Mouse (Mus musculus): ENCODE results near the gene Ctps. TPM values are rescaled to one million over a fixed set of nuclear protein-coding genes. Genes with fewer than 3 reads are reported as not detected.
A peak's percentile ranks its signal among the peaks of the same experiment; 100 is the strongest.

The Ctps gene
- polyA plus RNA-seq, 1 experiment, result 76.3 TPM

GRCm38 (mm10) chr4:120569025-120569424, 1.1 kb downstream of the Ctps start:
- peak overlapping the region; percentile 77 for H3ac ChIP-seq (ENCODE audit: control insufficient read depth, insufficient read length, low read depth)
- TF ChIP-seq USF1 (IDR thresholded peaks at IDR 0.05; ENCODE audit: low read depth) (no peak), MYOG (IDR thresholded peaks at IDR 0.05; ENCODE audit: control insufficient read depth, extremely low read depth, insufficient read length) (no peak), MAX (IDR thresholded peaks at IDR 0.05) (no peak), CEBPB (IDR thresholded peaks at IDR 0.05; ENCODE audit: low read depth) (no peak), FOSL1 (IDR thresholded peaks at IDR 0.05; ENCODE audit: insufficient read depth, low read length, poor library complexity, severe bottlenecking) (no peak), CTCF (IDR thresholded peaks at IDR 0.05; ENCODE audit: control insufficient read depth, insufficient read depth, insufficient read length) (no peak), MYOD1 (IDR thresholded peaks at IDR 0.05; ENCODE audit: control insufficient read depth, insufficient read length, low read depth) (no peak)

GRCm38 (mm10) chr4:120568005-120568404, 2.1 kb downstream of the Ctps start:
- H3ac ChIP-seq (ENCODE audit: control insufficient read depth, insufficient read length, low read depth), result no peak overlapping the region
- peaks cover 70% of the 10 kb centered on the region for H3K79me2 ChIP-seq (ENCODE audit: control insufficient read depth, insufficient read depth)
- peak overlapping the region; percentile 62 for H3K4me3 ChIP-seq (ENCODE audit: insufficient read depth, poor library complexity, severe bottlenecking)
- H3K79me3 ChIP-seq (ENCODE audit: low read depth), result peaks cover 67% of the 10 kb centered on the region
- peaks cover 47% of the 10 kb centered on the region for H3K36me3 ChIP-seq (ENCODE audit: control insufficient read depth, insufficient read depth)
- H3K27me3 ChIP-seq (ENCODE audit: control insufficient read depth, insufficient read depth, insufficient read length), result no peaks in the 10 kb centered on the region
- TF ChIP-seq CTCF (IDR thresholded peaks at IDR 0.05; ENCODE audit: control insufficient read depth, insufficient read depth, insufficient read length) (no peak), MAX (IDR thresholded peaks at IDR 0.05) (no peak)

More at GRCm38 (mm10) chr4:120569025-120569424, 1.1 kb downstream of the Ctps start:
- H3K79me2 ChIP-seq (ENCODE audit: control insufficient read depth, insufficient read depth), result peaks cover 60% of the 10 kb centered on the region
- H3K27me3 ChIP-seq (ENCODE audit: control insufficient read depth, insufficient read depth, insufficient read length), result no peaks in the 10 kb centered on the region
- peak overlapping the region; percentile 62 for H3K4me3 ChIP-seq (ENCODE audit: insufficient read depth, poor library complexity, severe bottlenecking)
- H3K79me3 ChIP-seq (ENCODE audit: low read depth), result peaks cover 57% of the 10 kb centered on the region
- H3K36me3 ChIP-seq (ENCODE audit: control insufficient read depth, insufficient read depth), result peaks cover 36% of the 10 kb centered on the region

GRCm38 (mm10) chr4:120565726-120566125, 4.3 kb downstream of the Ctps start:
- no peak for TF ChIP-seq USF1 (IDR thresholded peaks at IDR 0.05; ENCODE audit: low read depth)
- TF ChIP-seq MYOD1 (IDR thresholded peaks at IDR 0.05; ENCODE audit: control insufficient read depth, insufficient read length, low read depth), result no peak
- TF ChIP-seq CTCF (IDR thresholded peaks at IDR 0.05; ENCODE audit: control insufficient read depth, insufficient read depth, insufficient read length), result no peak
- no peak for TF ChIP-seq MAX (IDR thresholded peaks at IDR 0.05)
- no peak for TF ChIP-seq CEBPB (IDR thresholded peaks at IDR 0.05; ENCODE audit: low read depth)
- no peak for TF ChIP-seq MYOG (IDR thresholded peaks at IDR 0.05; ENCODE audit: control insufficient read depth, extremely low read depth, insufficient read length)
- TF ChIP-seq FOSL1 (IDR thresholded peaks at IDR 0.05; ENCODE audit: insufficient read depth, low read length, poor library complexity, severe bottlenecking), result no peak
- H3K27me3 ChIP-seq (ENCODE audit: control insufficient read depth, insufficient read depth, insufficient read length), result no peaks in the 10 kb centered on the region
- H3K79me2 ChIP-seq (ENCODE audit: control insufficient read depth, insufficient read depth), result peaks cover 88% of the 10 kb centered on the region
- H3K36me3 ChIP-seq (ENCODE audit: control insufficient read depth, insufficient read depth), result peaks cover 67% of the 10 kb centered on the region
- H3K79me3 ChIP-seq (ENCODE audit: low read depth), result peaks cover 69% of the 10 kb centered on the region
- H3K4me3 ChIP-seq (ENCODE audit: insufficient read depth, poor library complexity, severe bottlenecking), result no peak overlapping the region
- H3ac ChIP-seq (ENCODE audit: control insufficient read depth, insufficient read length, low read depth), result no peak overlapping the region

GRCm38 (mm10) chr4:120556592-120556991, 13.5 kb downstream of the Ctps start:
- Histone ChIP-seq H3K4me3 (ENCODE audit: insufficient read depth, poor library complexity, severe bottlenecking) (no peak overlapping the region), H3K79me3 (ENCODE audit: low read depth) (peaks cover 5% of the 10 kb centered on the region), H3K79me2 (ENCODE audit: control insufficient read depth, insufficient read depth) (peaks cover 40% of the 10 kb centered on the region), H3K27me3 (ENCODE audit: control insufficient read depth, insufficient read depth, insufficient read length) (no peaks in the 10 kb centered on the region), H3ac (ENCODE audit: control insufficient read depth, insufficient read length, low read depth) (no peak overlapping the region), H3K36me3 (ENCODE audit: control insufficient read depth, insufficient read depth) (peaks cover 97% of the 10 kb centered on the region)
- no peak for TF ChIP-seq CTCF (IDR thresholded peaks at IDR 0.05; ENCODE audit: control insufficient read depth, insufficient read depth, insufficient read length)
- no peak for TF ChIP-seq MAX (IDR thresholded peaks at IDR 0.05)
- no peak for TF ChIP-seq CEBPB (IDR thresholded peaks at IDR 0.05; ENCODE audit: low read depth)
- TF ChIP-seq MYOG (IDR thresholded peaks at IDR 0.05; ENCODE audit: control insufficient read depth, extremely low read depth, insufficient read length), result no peak
- TF ChIP-seq USF1 (IDR thresholded peaks at IDR 0.05; ENCODE audit: low read depth), result no peak
- no peak for TF ChIP-seq FOSL1 (IDR thresholded peaks at IDR 0.05; ENCODE audit: insufficient read depth, low read length, poor library complexity, severe bottlenecking)
- TF ChIP-seq MYOD1 (IDR thresholded peaks at IDR 0.05; ENCODE audit: control insufficient read depth, insufficient read length, low read depth), result no peak

- Histone ChIP-seq H3K4me3 (ENCODE audit: insufficient read depth, poor library complexity, severe bottlenecking) (no peak overlapping the region), H3ac (ENCODE audit: control insufficient read depth, insufficient read length, low read depth) (no peak overlapping the region), H3K27me3 (ENCODE audit: control insufficient read depth, insufficient read depth, insufficient read length) (no peaks in the 10 kb centered on the region), H3K36me3 (ENCODE audit: control insufficient read depth, insufficient read depth) (peaks cover 97% of the 10 kb centered on the region), H3K79me3 (ENCODE audit: low read depth) (peaks cover 4% of the 10 kb centered on the region), H3K79me2 (ENCODE audit: control insufficient read depth, insufficient read depth) (no peaks in the 10 kb centered on the region)
- TF ChIP-seq MAX (IDR thresholded peaks at IDR 0.05), result no peak
- TF ChIP-seq USF1 (IDR thresholded peaks at IDR 0.05; ENCODE audit: low read depth), result no peak
- TF ChIP-seq MYOG (IDR thresholded peaks at IDR 0.05; ENCODE audit: control insufficient read depth, extremely low read depth, insufficient read length), result no peak
- no peak for TF ChIP-seq FOSL1 (IDR thresholded peaks at IDR 0.05; ENCODE audit: insufficient read depth, low read length, poor library complexity, severe bottlenecking)
- TF ChIP-seq CTCF (IDR thresholded peaks at IDR 0.05; ENCODE audit: control insufficient read depth, insufficient read depth, insufficient read length), result no peak
- no peak for TF ChIP-seq CEBPB (IDR thresholded peaks at IDR 0.05; ENCODE audit: low read depth)
- TF ChIP-seq MYOD1 (IDR thresholded peaks at IDR 0.05; ENCODE audit: control insufficient read depth, insufficient read length, low read depth), result no peak
These were observed 25.2 kb downstream of the Ctps start for GRCm38 (mm10) chr4:120544896-120545295.

- peaks cover 51% of the 10 kb centered on the region for H3K36me3 ChIP-seq (ENCODE audit: control insufficient read depth, insufficient read depth)
- H3K79me2 ChIP-seq (ENCODE audit: control insufficient read depth, insufficient read depth), result no peaks in the 10 kb centered on the region
- no peak overlapping the region for H3ac ChIP-seq (ENCODE audit: control insufficient read depth, insufficient read length, low read depth)
- TF ChIP-seq USF1 (IDR thresholded peaks at IDR 0.05; ENCODE audit: low read depth) (no peak), CEBPB (IDR thresholded peaks at IDR 0.05; ENCODE audit: low read depth) (no peak), MYOG (IDR thresholded peaks at IDR 0.05; ENCODE audit: control insufficient read depth, extremely low read depth, insufficient read length) (no peak)
- peaks cover 2% of the 10 kb centered on the region for H3K79me3 ChIP-seq (ENCODE audit: low read depth)
- H3K4me3 ChIP-seq (ENCODE audit: insufficient read depth, poor library complexity, severe bottlenecking), result no peak overlapping the region
- no peaks in the 10 kb centered on the region for H3K27me3 ChIP-seq (ENCODE audit: control insufficient read depth, insufficient read depth, insufficient read length)
These were observed 31.4 kb downstream of the Ctps start for GRCm38 (mm10) chr4:120538664-120539063.
